8 mouse cellular contexts compared by ENCODE assay signal in genomic region chr17:47009898-47010721, GRCm38 (mm10). TPM values are rescaled to one million over a fixed set of nuclear protein-coding genes. Genes with fewer than 3 reads are reported as not detected.
DNase-seq lines count a peak whose midpoint lies in the region; ATAC-seq and TF ChIP-seq lines count a peak whose summit lies in the region.

Gene Ubr2 (minus strand): TSS chr17:47010556.

- WGBS in forebrain, embryonic 13.5 days: under 1% methylated on average over 67 of the region's 77 CpGs
- under 1% methylated on average over 77 of the region's 77 CpGs for WGBS in large intestine, adult 2 months
- WGBS in liver, postnatal 0 days (ENCODE audit: insufficient replicate concordance): under 1% methylated on average over 77 of the region's 77 CpGs
- WGBS in neural tube, embryonic 14.5 days: 0% methylated on average over 76 of the region's 77 CpGs

- intact Hi-C loops in heart, postnatal 10 days (cut with DNase I): no loop called here

- ATAC-seq in cerebellum, adult (ENCODE audit: insufficient number of reproducible peaks, low FRiP score, low TSS enrichment): peak; percentile 99
- ATAC-seq in forebrain, embryonic 13.5 days: peak; percentile 97
- ATAC-seq in liver, postnatal 0 days: peak; percentile 95
- peak; percentile 97 for ATAC-seq in neural tube, embryonic 14.5 days (ENCODE audit: low read depth)

- TF ChIP-seq EP300 in ES-Bruce4 (IDR thresholded peaks at IDR 0.05; ENCODE audit: insufficient read depth, low read depth, low read length): no peak
- TF ChIP-seq EP300 in liver, postnatal 0 days (IDR thresholded peaks at IDR 0.05; ENCODE audit: low read depth): no peak

- H3K4me3 ChIP-seq in ES-Bruce4 (ENCODE audit: low read depth, low read length): peak within 1 kb of the TSS; percentile 95
- peak within 1 kb of the TSS; percentile 83 for H3K4me3 ChIP-seq in forebrain, embryonic 13.5 days
- peak within 1 kb of the TSS; percentile 85 for H3K4me3 ChIP-seq in liver, postnatal 0 days (ENCODE audit: low read depth, low read length)
- peak within 1 kb of the TSS; percentile 88 for H3K4me3 ChIP-seq in neural tube, embryonic 14.5 days (ENCODE audit: low read depth, low read length)

- no peaks in the 10 kb centered on the region for H3K27me3 ChIP-seq in ES-Bruce4 (ENCODE audit: control insufficient read depth, insufficient read depth, low read length, poor library complexity, severe bottlenecking)
- H3K27me3 ChIP-seq in forebrain, embryonic 13.5 days: no peaks in the 10 kb centered on the region; the same call in 1 of the 2 replicates
- H3K27me3 ChIP-seq in liver, postnatal 0 days (ENCODE audit: insufficient read depth, low read length): no peaks in the 10 kb centered on the region
- H3K27me3 ChIP-seq in neural tube, embryonic 14.5 days (ENCODE audit: control insufficient read depth, insufficient read depth, low read length): no peaks in the 10 kb centered on the region

- H3K27ac ChIP-seq in ES-Bruce4 (ENCODE audit: insufficient read depth, low read length): 0 out of 2 replicates have a peak within 1 kb of the TSS, but pooled peaks have one; percentile 23
- peak within 1 kb of the TSS; percentile 70 for H3K27ac ChIP-seq in forebrain, embryonic 13.5 days
- peak within 1 kb of the TSS; percentile 97 for H3K27ac ChIP-seq in liver, postnatal 0 days (ENCODE audit: low read depth)
- H3K27ac ChIP-seq in neural tube, embryonic 14.5 days (ENCODE audit: low read depth, low read length): peak within 1 kb of the TSS; percentile 85

- peak within 1 kb of the TSS; percentile 85 for H3K4me2 ChIP-seq in forebrain, embryonic 13.5 days
- peak within 1 kb of the TSS; percentile 75 for H3K4me2 ChIP-seq in liver, postnatal 0 days (ENCODE audit: low read depth, low read length)
- H3K4me2 ChIP-seq in neural tube, embryonic 14.5 days (ENCODE audit: low read depth, low read length): peak within 1 kb of the TSS; percentile 85

- H3K4me1 ChIP-seq in ES-Bruce4 (ENCODE audit: control insufficient read depth, insufficient read depth, low read length): no peaks in the 10 kb centered on the region
- H3K4me1 ChIP-seq in forebrain, embryonic 13.5 days: peaks cover 18% of the 10 kb centered on the region
- peaks cover 24% of the 10 kb centered on the region for H3K4me1 ChIP-seq in liver, postnatal 0 days (ENCODE audit: insufficient read depth)
- peaks cover 17% of the 10 kb centered on the region for H3K4me1 ChIP-seq in neural tube, embryonic 14.5 days (ENCODE audit: control insufficient read depth, insufficient read depth, low read length)

- H3K9me3 ChIP-seq in ES-Bruce4 (replicated peaks; ENCODE audit: control insufficient read depth, insufficient read depth, low read length, poor library complexity, severe bottlenecking): no peaks in the 10 kb centered on the region
- no peaks in the 10 kb centered on the region for H3K9me3 ChIP-seq in forebrain, embryonic 13.5 days (replicated peaks)
- H3K9me3 ChIP-seq in liver, postnatal 0 days (ENCODE audit: low read length): no peaks in the 10 kb centered on the region
- no peaks in the 10 kb centered on the region for H3K9me3 ChIP-seq in neural tube, embryonic 14.5 days (ENCODE audit: control insufficient read depth, low read length)

- peak; percentile 77 for TF ChIP-seq POLR2A in ES-Bruce4 (IDR thresholded peaks at IDR 0.05; ENCODE audit: insufficient read depth, low read length)

- TF ChIP-seq CTCF in ES-Bruce4 (IDR thresholded peaks at IDR 0.05; ENCODE audit: low read depth, low read length): no peak
- TF ChIP-seq CTCF in liver, postnatal 0 days (IDR thresholded peaks at IDR 0.05; ENCODE audit: low read depth): peak; percentile 48

- no peaks in the 10 kb centered on the region for H3K36me3 ChIP-seq in ES-Bruce4 (ENCODE audit: control insufficient read depth, insufficient read depth, low read length, poor library complexity, severe bottlenecking)
- 0 out of 2 replicates have a peak, but pooled peaks cover 13% of the 10 kb centered on the region for H3K36me3 ChIP-seq in forebrain, embryonic 13.5 days (ENCODE audit: poor library complexity, severe bottlenecking)
- peaks cover 7% of the 10 kb centered on the region for H3K36me3 ChIP-seq in liver, postnatal 0 days (replicated peaks; ENCODE audit: insufficient read depth, low read length)
- H3K36me3 ChIP-seq in neural tube, embryonic 14.5 days (ENCODE audit: control insufficient read depth, insufficient read depth, low read length): no peaks in the 10 kb centered on the region

- H3K9ac ChIP-seq in ES-Bruce4 (ENCODE audit: low read depth, poor library complexity, severe bottlenecking): peak within 1 kb of the TSS; percentile 80
- peak within 1 kb of the TSS; percentile 89 for H3K9ac ChIP-seq in forebrain, embryonic 13.5 days
- H3K9ac ChIP-seq in liver, postnatal 0 days (replicated peaks): peak within 1 kb of the TSS; percentile 93
- peak within 1 kb of the TSS; percentile 87 for H3K9ac ChIP-seq in neural tube, embryonic 14.5 days (replicated peaks; ENCODE audit: low read depth, low read length)

- DNase-seq in heart, postnatal 10 days: peak; percentile 95 to 97
- peak; percentile 95 for DNase-seq in large intestine, adult 2 months (ENCODE audit: low read depth, low spot score)
- peak; percentile 91 for DNase-seq in liver, postnatal 0 days
- DNase-seq in testis, postnatal 10 days (ENCODE audit: low spot score): peak; percentile 86

RNA-seq across cellular contexts. Expression of gene Ubr2, which starts in this region (rescaled TPM):
- 39.3 and 42.5 TPM in 2 replicates for polyA plus RNA-seq in ES-Bruce4 (2011; ENCODE audit: insufficient read depth, insufficient read length, low read depth, missing spikeins)
- polyA plus RNA-seq in forebrain, embryonic 13.5 days (2015; fragmentation: Nextera tagmentation; extraction: Ambion mirVana): 11.8 and 13.7 TPM in 2 replicates
- total RNA-seq in heart, postnatal 10 days (2021): 10 to 100 TPM; 55.6 to 64.8 TPM
- 13.7 and 17.0 TPM in 2 replicates for polyA plus RNA-seq in large intestine, adult 2 months (2012; rRNA removed)
- 6.1 and 6.6 TPM in 2 replicates for polyA plus RNA-seq in liver, postnatal 0 days (2015; fragmentation: Nextera tagmentation; extraction: Ambion mirVana)
- 23.0 and 25.1 TPM in 2 replicates for polyA plus RNA-seq in neural tube, embryonic 14.5 days (2014; fragmentation: Nextera tagmentation; extraction: Ambion mirVana)

Comparison
In these comparisons a context has a peak if more than half of its experiments do, and no peak if none do; other contexts are left out.
1. Peak in every context shown above with its lines: DNase-seq, ATAC-seq, H3K4me3 ChIP-seq and H3K27ac ChIP-seq.
2. H3K27ac ChIP-seq: peak in every context shown above with its lines; median percentile 97 in liver, postnatal 0 days; 85 in neural tube, embryonic 14.5 days; 70 in forebrain, embryonic 13.5 days; 23 in ES-Bruce4.